ENCODE assay signal across 15 mouse cellular contexts in the genomic region with DNA sequence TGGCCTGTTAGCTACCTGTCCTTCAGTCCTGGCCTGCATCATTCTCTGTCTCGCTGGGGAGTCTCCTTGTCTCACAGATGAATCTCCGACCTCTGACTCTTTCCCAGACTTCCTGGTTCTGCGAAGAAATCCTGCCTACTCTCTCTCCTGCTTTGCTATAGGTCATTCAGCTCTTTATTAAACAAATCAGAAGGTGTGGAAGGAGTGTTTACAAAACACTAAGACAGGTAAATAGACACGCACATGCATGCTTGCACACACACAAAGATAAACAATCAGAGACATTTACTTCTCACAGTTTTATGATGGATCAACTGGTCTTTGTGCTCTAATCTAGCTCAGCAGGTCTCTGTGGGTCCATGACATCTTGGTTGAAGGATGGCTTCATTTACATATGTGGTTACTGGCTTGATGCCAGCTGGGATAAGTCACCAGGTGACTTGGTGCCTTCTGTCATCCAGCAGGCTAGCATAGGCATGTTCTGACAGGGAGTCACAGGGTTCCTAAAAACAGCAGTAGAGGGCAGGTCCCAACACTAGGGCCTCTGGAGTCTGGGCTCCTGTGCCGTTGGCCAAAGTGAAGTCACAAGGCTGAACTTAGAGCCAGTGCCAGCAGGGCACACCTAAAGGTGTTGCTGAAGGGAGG. TPM values are rescaled to one million over a fixed set of nuclear protein-coding genes. Genes with fewer than 3 reads are reported as not detected.
DNase-seq lines count a peak whose midpoint lies in the region; ATAC-seq and TF ChIP-seq lines count a peak whose summit lies in the region.
"Had no signal": no experiment of that assay in that cellular context is flagged by ENCODE, and none has a peak within 500 bp of the region (broad histone marks: within the 10 kb centered on the region; RNA-seq: fewer than 3 reads in every experiment).

No protein-coding gene starts in this region.

- DNase-seq in gastrocnemius, adult 18-20 months (ENCODE audit: low spot score), result peak; percentile 17
- DNase-seq in gastrocnemius, postnatal 14 days, result no peak
- DNase-seq in 3T3-L1 (ENCODE audit: low read depth, low spot score), result peak; percentile 36
- DNase-seq in gonadal fat pad, adult 2 months (ENCODE audit: low read depth), result peak; percentile 86
- no peak for DNase-seq in liver
- DNase-seq in forebrain, postnatal 0 days, result no peak
- DNase-seq in left cerebral cortex, postnatal 36 days (ENCODE audit: low spot score in 2 of 2), result no peak
- DNase-seq: adrenal gland, postnatal 14 days; kidney, adult 11 months had no signal

- TF ChIP-seq CTCF in ES-Bruce4 (IDR thresholded peaks at IDR 0.05; ENCODE audit: low read depth, low read length), result no peak
- no peak for TF ChIP-seq CTCF in forebrain, postnatal 0 days (IDR thresholded peaks at IDR 0.05; ENCODE audit: low read depth)

- H3K4me3 ChIP-seq in ES-Bruce4 (ENCODE audit: low read depth, low read length), result no peak overlapping the region
- H3K4me3 ChIP-seq in forebrain, postnatal 0 days (ENCODE audit: low read depth, low read length), result no peak overlapping the region
- H3K4me3 ChIP-seq: hindbrain, embryonic 13.5 days; liver, embryonic 12.5 days; megakaryocyte, embryonic 14.5 days; neural tube, embryonic 13.5 days had no signal

- H3K4me1 ChIP-seq in ES-Bruce4 (ENCODE audit: control insufficient read depth, insufficient read depth, low read length), result peaks cover 6% of the 10 kb centered on the region
- H3K4me1 ChIP-seq in forebrain, postnatal 0 days (ENCODE audit: insufficient read depth), result no peaks in the 10 kb centered on the region
- H3K4me1 ChIP-seq: hindbrain, embryonic 13.5 days; liver, embryonic 12.5 days; neural tube, embryonic 13.5 days had no signal

- no peak for ATAC-seq in forebrain, postnatal 0 days
- ATAC-seq: CD4-positive, CD25-positive, alpha-beta regulatory T cell, adult 4 months; liver, embryonic 12.5 days had no signal

- H3K9ac ChIP-seq in ES-Bruce4 (ENCODE audit: low read depth, poor library complexity, severe bottlenecking), result no peak overlapping the region
- no peak overlapping the region for H3K9ac ChIP-seq in forebrain, postnatal 0 days
- H3K9ac ChIP-seq: hindbrain, embryonic 13.5 days; liver, embryonic 12.5 days; neural tube, embryonic 13.5 days had no signal

- intact Hi-C loops in gastrocnemius, postnatal 14 days (cut with DNase I; ENCODE audit: low total_unique reads), result no loop called here
- intact Hi-C loops in left cerebral cortex, postnatal 36 days (cut with DNase I), result no loop called here

- WGBS in forebrain, postnatal 0 days, result 86% methylated on average over 5 of the region's 5 CpGs

- H3K36me3 ChIP-seq in ES-Bruce4 (ENCODE audit: control insufficient read depth, insufficient read depth, low read length, poor library complexity, severe bottlenecking), result peaks cover 23% of the 10 kb centered on the region
- peaks cover 77% of the 10 kb centered on the region for H3K36me3 ChIP-seq in forebrain, postnatal 0 days (ENCODE audit: insufficient read depth)

- TF ChIP-seq POLR2A in ES-Bruce4 (IDR thresholded peaks at IDR 0.05; ENCODE audit: insufficient read depth, low read length), result no peak

- no peak overlapping the region for H3K4me2 ChIP-seq in forebrain, postnatal 0 days (ENCODE audit: low read depth)
- H3K4me2 ChIP-seq: hindbrain, embryonic 13.5 days; liver, embryonic 12.5 days; neural tube, embryonic 13.5 days had no signal

- H3K27ac ChIP-seq in ES-Bruce4 (ENCODE audit: insufficient read depth, low read length), result peak overlapping the region; percentile 71
- H3K27ac ChIP-seq in forebrain, postnatal 0 days (ENCODE audit: low read depth, low read length), result no peak overlapping the region
- H3K27ac ChIP-seq: hindbrain, embryonic 13.5 days; liver, embryonic 12.5 days; neural tube, embryonic 13.5 days had no signal

- no peaks in the 10 kb centered on the region for H3K9me3 ChIP-seq in ES-Bruce4 (replicated peaks; ENCODE audit: control insufficient read depth, insufficient read depth, low read length, poor library complexity, severe bottlenecking)
- no peaks in the 10 kb centered on the region for H3K9me3 ChIP-seq in forebrain, postnatal 0 days (ENCODE audit: low read length)
- H3K9me3 ChIP-seq: hindbrain, embryonic 13.5 days; liver, embryonic 12.5 days; megakaryocyte, embryonic 14.5 days; neural tube, embryonic 13.5 days had no signal

- TF ChIP-seq EP300 in ES-Bruce4 (IDR thresholded peaks at IDR 0.05; ENCODE audit: insufficient read depth, low read depth, low read length), result no peak

- no peaks in the 10 kb centered on the region for H3K27me3 ChIP-seq in ES-Bruce4 (ENCODE audit: control insufficient read depth, insufficient read depth, low read length, poor library complexity, severe bottlenecking)
- no peaks in the 10 kb centered on the region for H3K27me3 ChIP-seq in forebrain, postnatal 0 days (ENCODE audit: insufficient read depth, low read length)
- H3K27me3 ChIP-seq: hindbrain, embryonic 13.5 days; liver, embryonic 12.5 days; megakaryocyte, embryonic 14.5 days; neural tube, embryonic 13.5 days had no signal

RNA-seq across cellular contexts. Expression of a gene that starts 16.7 kb away (rescaled TPM):
- total RNA-seq in gastrocnemius, adult 18-20 months (2021), result 100 to 1,000 TPM; 103 to 116 TPM
- total RNA-seq in gastrocnemius, postnatal 14 days (2021), result 100 to 1,000 TPM; 103 to 114 TPM
- polyA plus RNA-seq in ES-Bruce4 (2011; ENCODE audit: insufficient read depth, insufficient read length, low read depth, missing spikeins), result 36.1 and 36.7 TPM in 2 replicates
- 17.0 and 17.7 TPM in 2 replicates for polyA plus RNA-seq in gonadal fat pad, adult 2 months (2012; rRNA removed)
- total RNA-seq in forebrain, postnatal 0 days (2014; rRNA removed), result 7.5 and 8.7 TPM in 2 replicates
- 26.3 and 28.1 TPM in 2 replicates for polyA plus RNA-seq in forebrain, postnatal 0 days (2015; fragmentation: Nextera tagmentation; extraction: Ambion mirVana)
- 10 to 100 TPM; 29.4 to 31.1 TPM for total RNA-seq in left cerebral cortex, postnatal 36 days (2021)

RNA-seq across cellular contexts. Expression of a gene that starts 16.7 kb away (rescaled TPM):
- 10 to 100 TPM; 15.1 to 16.1 TPM for total RNA-seq in gastrocnemius, adult 18-20 months (2021)
- total RNA-seq in gastrocnemius, postnatal 14 days (2021), result 10 to 100 TPM; 23.1 to 27.8 TPM
- polyA plus RNA-seq in ES-Bruce4 (2011; ENCODE audit: insufficient read depth, insufficient read length, low read depth, missing spikeins), result 50.8 and 72.8 TPM in 2 replicates
- polyA plus RNA-seq in gonadal fat pad, adult 2 months (2012; rRNA removed), result 159 and 188 TPM in 2 replicates
- total RNA-seq in forebrain, postnatal 0 days (2014; rRNA removed), result 144 and 219 TPM in 2 replicates
- polyA plus RNA-seq in forebrain, postnatal 0 days (2015; fragmentation: Nextera tagmentation; extraction: Ambion mirVana), result 205 and 246 TPM in 2 replicates
- 100 to 1,000 TPM; 818 to 936 TPM for total RNA-seq in left cerebral cortex, postnatal 36 days (2021)

RNA-seq across cellular contexts. Expression of a gene that starts 21.6 kb away (rescaled TPM):
- 100 to 1,000 TPM; 171 to 178 TPM for total RNA-seq in gastrocnemius, adult 18-20 months (2021)
- 100 to 1,000 TPM; 109 to 114 TPM for total RNA-seq in gastrocnemius, postnatal 14 days (2021)
- 38.7 and 39.8 TPM in 2 replicates for polyA plus RNA-seq in ES-Bruce4 (2011; ENCODE audit: insufficient read depth, insufficient read length, low read depth, missing spikeins)
- polyA plus RNA-seq in gonadal fat pad, adult 2 months (2012; rRNA removed), result 143 and 174 TPM in 2 replicates
- 61.1 and 64.2 TPM in 2 replicates for total RNA-seq in forebrain, postnatal 0 days (2014; rRNA removed)
- 53.7 and 53.9 TPM in 2 replicates for polyA plus RNA-seq in forebrain, postnatal 0 days (2015; fragmentation: Nextera tagmentation; extraction: Ambion mirVana)
- 100 to 1,000 TPM; 113 to 124 TPM for total RNA-seq in left cerebral cortex, postnatal 36 days (2021)

RNA-seq across cellular contexts. Expression of a gene that starts 46.6 kb away (rescaled TPM):
- not detected for total RNA-seq in gastrocnemius, adult 18-20 months (2021)
- under 1 TPM; 0.16 to 0.22 TPM for total RNA-seq in gastrocnemius, postnatal 14 days (2021)
- 1.4 and 1.5 TPM in 2 replicates for polyA plus RNA-seq in ES-Bruce4 (2011; ENCODE audit: insufficient read depth, insufficient read length, low read depth, missing spikeins)
- polyA plus RNA-seq in gonadal fat pad, adult 2 months (2012; rRNA removed), result 1.2 and 1.3 TPM in 2 replicates
- 0.38 and 0.95 TPM in 2 replicates for total RNA-seq in forebrain, postnatal 0 days (2014; rRNA removed)
- 0.27 and 0.49 TPM in 2 replicates for polyA plus RNA-seq in forebrain, postnatal 0 days (2015; fragmentation: Nextera tagmentation; extraction: Ambion mirVana)
- under 1 TPM in 1 of 2 experiments, not detected in 1; 0.22 TPM for total RNA-seq in left cerebral cortex, postnatal 36 days (2021)

Comparison
In these comparisons a context has a peak if more than half of its experiments do, and no peak if none do; other contexts are left out.
1. DNase-seq: peak in gastrocnemius, adult 18-20 months (single experiment), 3T3-L1 (single experiment) and gonadal fat pad, adult 2 months (single experiment); none in gastrocnemius, postnatal 14 days (single experiment), liver (single experiment), forebrain, postnatal 0 days (single experiment) and left cerebral cortex, postnatal 36 days (0 of 2).